Mouse (Mus musculus): ENCODE results near the gene Tradd.

GRCm38 (mm10) chr8:105252680-105253537 lies 11.5 kb downstream of the Tradd start:
- TF ChIP-seq CTCF (conservative IDR thresholded peaks at IDR 0.05; ENCODE audit: low read length) (no peak), NANOG (IDR thresholded peaks at IDR 0.05; ENCODE audit: borderline replicate concordance, low read length) (no peak)
